In genomic region chr13:73290206-73290605, GRCm38 (mm10) we compare ENCODE assay signal across 15 mouse cellular contexts. TPM values are rescaled to one million over a fixed set of nuclear protein-coding genes. Genes with fewer than 3 reads are reported as not detected.
DNase-seq lines count a peak whose midpoint lies in the region; ATAC-seq and TF ChIP-seq lines count a peak whose summit lies in the region.
"Had no signal": no experiment of that assay in that cellular context is flagged by ENCODE, and none has a peak within 500 bp of the region (broad histone marks: within the 10 kb centered on the region; RNA-seq: fewer than 3 reads in every experiment).

No protein-coding gene starts in this region.

- H3K27me3 ChIP-seq in midbrain, postnatal 0 days (ENCODE audit: insufficient read depth, low read length): no peaks in the 10 kb centered on the region

- no peaks in the 10 kb centered on the region for H3K4me1 ChIP-seq in midbrain, postnatal 0 days (ENCODE audit: insufficient read depth, low read length)

- WGBS in midbrain, postnatal 0 days: 89% methylated on average over 6 of the region's 6 CpGs

- H3K4me2 ChIP-seq in midbrain, postnatal 0 days (ENCODE audit: low read depth, low read length, poor library complexity, severe bottlenecking): no peak overlapping the region
- H3K4me2 ChIP-seq: liver, embryonic 11.5 days had no signal

- no peak overlapping the region for H3K4me3 ChIP-seq in midbrain, postnatal 0 days (ENCODE audit: low read depth, low read length)
- H3K4me3 ChIP-seq: megakaryocyte, embryonic 14.5 days had no signal

- no peak for ATAC-seq in midbrain, postnatal 0 days (ENCODE audit: low FRiP score)

- DNase-seq in gastrocnemius, adult 18-20 months (ENCODE audit: low spot score): peak; percentile 18
- DNase-seq in gastrocnemius, postnatal 25 days: no peak
- peak; percentile 17 to 40 for DNase-seq in urinary bladder, adult 18-20 months (ENCODE audit: low spot score in 2 of 2)
- DNase-seq in urinary bladder, postnatal 10 days (ENCODE audit: low spot score): no peak
- peak; percentile 68 for DNase-seq in heart, postnatal 4 days
- no peak for DNase-seq in ovary, postnatal 10 days (ENCODE audit: low spot score)
- no peak for DNase-seq in midbrain, postnatal 0 days (ENCODE audit: low spot score)
- no peak for DNase-seq in adrenal gland, adult (ENCODE audit: inconsistent age in 2 of 2, low spot score in 1 of 2)
- DNase-seq: adrenal gland, postnatal 36 days; cerebellum, adult 11-12 months; spleen, adult 18-20 months had no signal

- no peak overlapping the region for H3K9ac ChIP-seq in midbrain, postnatal 0 days (replicated peaks; ENCODE audit: low read length, poor library complexity, severe bottlenecking)

- no peak for TF ChIP-seq CTCF in midbrain, postnatal 0 days (IDR thresholded peaks at IDR 0.05)

- H3K36me3 ChIP-seq in midbrain, postnatal 0 days (ENCODE audit: insufficient read depth, low read length): no peaks in the 10 kb centered on the region

- no peak overlapping the region for H3K27ac ChIP-seq in midbrain, postnatal 0 days (ENCODE audit: low read depth, low read length)

- H3K9me3 ChIP-seq in midbrain, postnatal 0 days (ENCODE audit: low read length): 0 out of 2 replicates have a peak, but pooled peaks cover 2% of the 10 kb centered on the region

RNA-seq across cellular contexts. Expression of gene Irx4, which starts 29.9 kb away (rescaled TPM):
- not detected for total RNA-seq in gastrocnemius, adult 18-20 months (2021)
- not detected for total RNA-seq in gastrocnemius, postnatal 25 days (2021)
- total RNA-seq in heart, postnatal 4 days (2021): 10 to 100 TPM; 53.3 to 64.3 TPM
- 2.8 and 2.9 TPM in 2 replicates for total RNA-seq in midbrain, postnatal 0 days (2014; rRNA removed)
- polyA plus RNA-seq in midbrain, postnatal 0 days (2015; fragmentation: Nextera tagmentation; extraction: Ambion mirVana): 0.63 and 1.0 TPM in 2 replicates
- total RNA-seq: adrenal gland, postnatal 36 days; gastrocnemius, adult 8-10 months; left cerebral cortex, postnatal 14 days had no signal
- polyA plus RNA-seq: liver, embryonic 11.5 days had no signal

RNA-seq across cellular contexts. Expression of gene Mrpl36, which starts 38.1 kb away (rescaled TPM):
- 10 to 100 TPM; 44.3 to 49.4 TPM for total RNA-seq in gastrocnemius, adult 18-20 months (2021)
- total RNA-seq in gastrocnemius, postnatal 25 days (2021): 10 to 100 TPM; 44.8 to 46.9 TPM
- total RNA-seq in heart, postnatal 4 days (2021): 10 to 100 TPM; 41.6 to 43.9 TPM
- 26.8 and 40.1 TPM in 2 replicates for total RNA-seq in midbrain, postnatal 0 days (2014; rRNA removed)
- 55.1 TPM in 2 replicates for polyA plus RNA-seq in midbrain, postnatal 0 days (2015; fragmentation: Nextera tagmentation; extraction: Ambion mirVana)

RNA-seq across cellular contexts. Expression of gene Ndufs6, which starts 38.1 kb away (rescaled TPM):
- total RNA-seq in gastrocnemius, adult 18-20 months (2021): 100 to 1,000 TPM; 433 to 453 TPM
- total RNA-seq in gastrocnemius, postnatal 25 days (2021): 100 to 1,000 TPM; 429 to 436 TPM
- 100 to 1,000 TPM; 659 to 710 TPM for total RNA-seq in heart, postnatal 4 days (2021)
- total RNA-seq in midbrain, postnatal 0 days (2014; rRNA removed): 111 and 132 TPM in 2 replicates
- 477 and 509 TPM in 2 replicates for polyA plus RNA-seq in midbrain, postnatal 0 days (2015; fragmentation: Nextera tagmentation; extraction: Ambion mirVana)

Comparison
In these comparisons a context has a peak if more than half of its experiments do, and no peak if none do; other contexts are left out.
1. DNase-seq: peak in gastrocnemius, adult 18-20 months (single experiment), urinary bladder, adult 18-20 months (2 of 2) and heart, postnatal 4 days (single experiment); none in gastrocnemius, postnatal 25 days (single experiment), urinary bladder, postnatal 10 days (single experiment), ovary, postnatal 10 days (single experiment), midbrain, postnatal 0 days (single experiment) and adrenal gland, adult (0 of 2).
2. RNA of gene Irx4, which starts 29.9 kb away (total RNA-seq): 53.3 to 64.3 TPM in heart, postnatal 4 days; 2.8 to 2.9 TPM in midbrain, postnatal 0 days, not detected in gastrocnemius, adult 18-20 months and not detected in gastrocnemius, postnatal 25 days; every median in the first group is over 10 times any median in the second.